Comparison of ENCODE assay signal across 12 mouse cellular contexts in the genomic region with DNA sequence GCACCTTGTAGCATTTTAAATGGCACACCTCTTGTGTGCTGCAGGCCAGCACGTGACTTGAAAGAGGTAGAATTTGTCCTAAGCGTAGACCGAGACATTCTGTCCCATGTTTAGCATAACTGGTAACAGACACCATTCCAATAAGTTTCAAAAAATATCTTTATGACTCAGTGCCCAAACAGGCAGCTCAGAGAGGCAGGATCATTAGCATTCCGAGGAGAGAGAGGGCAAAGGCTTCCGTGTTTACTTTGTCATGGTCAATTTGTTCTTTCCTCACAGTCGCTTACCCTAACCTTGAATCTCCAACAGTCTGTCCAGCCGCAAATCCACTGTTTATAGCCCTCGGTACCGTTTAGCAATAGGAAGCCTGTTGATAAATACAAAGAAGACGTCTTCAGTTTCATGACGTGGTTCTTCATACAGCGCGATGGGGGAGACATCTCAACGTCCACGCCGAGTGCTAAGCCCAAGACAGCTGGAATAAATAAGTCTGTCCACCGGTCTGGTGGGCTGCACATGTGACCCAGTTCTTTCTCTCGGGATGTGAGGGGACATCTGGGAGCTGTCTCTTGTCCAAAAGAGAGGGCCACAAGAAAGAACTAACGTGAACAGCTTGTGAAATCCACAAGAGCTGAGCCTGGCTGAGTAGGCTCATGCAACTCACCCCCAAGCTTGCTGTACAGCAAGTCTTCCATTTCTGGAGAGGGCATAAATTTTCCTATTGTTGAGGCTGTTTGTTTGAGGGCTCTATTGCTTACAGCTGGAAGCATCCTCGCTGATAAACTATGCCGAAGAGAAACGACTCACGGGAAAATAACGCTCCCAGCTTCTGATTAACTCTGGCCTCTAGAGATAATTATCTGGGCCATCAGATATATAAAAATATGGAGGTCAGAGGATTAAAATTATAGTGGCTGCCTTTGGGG. TPM values are rescaled to one million over a fixed set of nuclear protein-coding genes. Genes with fewer than 3 reads are reported as not detected.
DNase-seq lines count a peak whose midpoint lies in the region; ATAC-seq and TF ChIP-seq lines count a peak whose summit lies in the region.
"Had no signal": no experiment of that assay in that cellular context is flagged by ENCODE, and none has a peak within 500 bp of the region (broad histone marks: within the 10 kb centered on the region; RNA-seq: fewer than 3 reads in every experiment).

No protein-coding gene starts in this region.

- H3K9me3 ChIP-seq in intestine, embryonic 14.5 days (ENCODE audit: control insufficient read depth, low read length) = no peaks in the 10 kb centered on the region

- DNase-seq in gastrocnemius, adult 18-20 months (ENCODE audit: low spot score) = peak; percentile 20
- no peak for DNase-seq in gastrocnemius, postnatal 4 days (ENCODE audit: low spot score in 2 of 2)
- peak; percentile 65 for DNase-seq in intestine, embryonic 14.5 days (ENCODE audit: low spot score)
- peak; percentile 45 for DNase-seq in neural tube, embryonic 10.5 days (ENCODE audit: extremely low spot score, low spot score)
- no peak for DNase-seq in frontal cortex, postnatal 14 days (ENCODE audit: low spot score in 2 of 2)
- no peak for DNase-seq in ovary, adult 18-20 months (ENCODE audit: low spot score)
- no peak for DNase-seq in layer of hippocampus, postnatal 10 days (ENCODE audit: low spot score in 2 of 2)
- DNase-seq: cerebellum, adult 11 months; left cerebral cortex, postnatal 4 days; midbrain, embryonic 14.5 days; spleen, adult 18-20 months had no signal

- no peaks in the 10 kb centered on the region for H3K79me2 ChIP-seq in C2C12 (ENCODE audit: control insufficient read depth, insufficient read depth)

- H3ac ChIP-seq in C2C12 (ENCODE audit: control insufficient read depth, insufficient read length, low read depth) = peak overlapping the region; percentile 21

- H3K9ac ChIP-seq in intestine, embryonic 14.5 days (ENCODE audit: low read length) = no peak overlapping the region

- 28% methylated on average over 24 of the region's 24 CpGs for WGBS in intestine, embryonic 14.5 days

- H3K4me3 ChIP-seq in C2C12 (ENCODE audit: insufficient read depth, poor library complexity, severe bottlenecking) = no peak overlapping the region
- H3K4me3 ChIP-seq in intestine, embryonic 14.5 days (ENCODE audit: low read depth, low read length) = no peak overlapping the region

- TF ChIP-seq CTCF in C2C12 (IDR thresholded peaks at IDR 0.05; ENCODE audit: control insufficient read depth, insufficient read depth, insufficient read length) = no peak

- H3K4me2 ChIP-seq in intestine, embryonic 14.5 days (ENCODE audit: low read length) = peak overlapping the region; percentile 39

- H3K27ac ChIP-seq in intestine, embryonic 14.5 days (ENCODE audit: low read depth) = peak overlapping the region; percentile 57

- H3K27me3 ChIP-seq in C2C12 (ENCODE audit: control insufficient read depth, insufficient read depth, insufficient read length) = no peaks in the 10 kb centered on the region
- H3K27me3 ChIP-seq in intestine, embryonic 14.5 days (replicated peaks; ENCODE audit: control insufficient read depth, insufficient read depth, low read length) = no peaks in the 10 kb centered on the region

- ATAC-seq in intestine, embryonic 14.5 days (replicated peaks; ENCODE audit: low FRiP score, low TSS enrichment, low read depth) = no peak

- H3K36me3 ChIP-seq in C2C12 (ENCODE audit: control insufficient read depth, insufficient read depth) = no peaks in the 10 kb centered on the region
- H3K36me3 ChIP-seq in intestine, embryonic 14.5 days (ENCODE audit: control insufficient read depth, insufficient read depth, low read length) = no peaks in the 10 kb centered on the region

- peaks cover 10% of the 10 kb centered on the region; the same call in 1 of the 2 replicates for H3K4me1 ChIP-seq in intestine, embryonic 14.5 days (replicated peaks; ENCODE audit: control insufficient read depth, insufficient read depth, low read length)

- peaks cover 1% of the 10 kb centered on the region for H3K79me3 ChIP-seq in C2C12 (ENCODE audit: low read depth)

TF ChIP-seq in C2C12, 6 proteins besides CTCF, POLR2A, EP300 and RAD21:
- TF ChIP-seq MYOG (IDR thresholded peaks at IDR 0.05; ENCODE audit: control insufficient read depth, extremely low read depth, insufficient read length) (no peak), CEBPB (IDR thresholded peaks at IDR 0.05; ENCODE audit: low read depth) (peak; percentile 22), USF1 (IDR thresholded peaks at IDR 0.05; ENCODE audit: low read depth) (peak; percentile 94), FOSL1 (IDR thresholded peaks at IDR 0.05; ENCODE audit: insufficient read depth, low read length, poor library complexity, severe bottlenecking) (peak; percentile 5), MYOD1 (IDR thresholded peaks at IDR 0.05; ENCODE audit: control insufficient read depth, insufficient read length, low read depth) (no peak), MAX (IDR thresholded peaks at IDR 0.05) (peak; percentile 82)

RNA-seq across cellular contexts. Expression of a gene that starts 47.7 kb away (rescaled TPM):
- 10 to 100 TPM; 33.2 to 38.3 TPM for total RNA-seq in gastrocnemius, adult 18-20 months (2021)
- total RNA-seq in gastrocnemius, postnatal 4 days (2021) = 10 to 100 TPM; 38.2 to 40.8 TPM
- polyA plus RNA-seq in C2C12 (2012; fragmentation: generic; extraction: Trizol) = 68.5 TPM
- polyA plus RNA-seq in intestine, embryonic 14.5 days (2014; fragmentation: Nextera tagmentation; extraction: Ambion mirVana) = 128 and 134 TPM in 2 replicates
- total RNA-seq in layer of hippocampus, postnatal 10 days (2021) = 100 to 1,000 TPM in 1 of 2 experiments, 10 to 100 TPM in 1; 97.0 to 102 TPM

Comparison
In these comparisons a context has a peak if more than half of its experiments do, and no peak if none do; other contexts are left out.
1. DNase-seq: peak in gastrocnemius, adult 18-20 months (single experiment), intestine, embryonic 14.5 days (single experiment) and neural tube, embryonic 10.5 days (single experiment); none in gastrocnemius, postnatal 4 days (0 of 2), frontal cortex, postnatal 14 days (0 of 2), ovary, adult 18-20 months (single experiment) and layer of hippocampus, postnatal 10 days (0 of 2).